Mouse (Mus musculus) testis, adult 2 months (tissue): ENCODE data around the gene Trim9. TPM values are rescaled to one million over a fixed set of nuclear protein-coding genes. Genes with fewer than 3 reads are reported as not detected.

Experiments
- H3K27ac ChIP-seq: fragments of 200-500 bp; 2 replicates; pipeline ENCODE4 v1.5.1; 2012; ENCODE audit warnings: low read depth, low read length; ENCODE audit not compliant: control insufficient read depth, insufficient read depth
- H3K27me3 ChIP-seq: fragments of 200-500 bp; 2 replicates; pipeline ENCODE4 v1.6.1; 2012; ENCODE audit warnings: mild to moderate bottlenecking, low read length, moderate library complexity; ENCODE audit not compliant: control insufficient read depth, insufficient read depth
- H3K36me3 ChIP-seq: fragments of 200-500 bp; 2 replicates; pipeline ENCODE4 v1.6.1; 2012; ENCODE audit warnings: mild to moderate bottlenecking, low read length; ENCODE audit not compliant: control insufficient read depth, insufficient read depth
- H3K4me1 ChIP-seq: fragments of 200-500 bp; 2 replicates; pipeline ENCODE4 v1.6.1; 2012; ENCODE audit warnings: low read length; ENCODE audit not compliant: control insufficient read depth, insufficient read depth
- H3K4me3 ChIP-seq: fragments of 200-500 bp; 2 replicates; pipeline ENCODE4 v1.5.1; 2012; ENCODE audit warnings: low read depth, mild to moderate bottlenecking, low read length, moderate library complexity, mixed read lengths; ENCODE audit not compliant: control insufficient read depth
- CTCF ChIP-seq: fragments of 200-500 bp; IDR thresholded peaks from 2 replicates; pipeline ENCODE4 v1.5.1; 2012; ENCODE audit warnings: low read depth, mild to moderate bottlenecking, inconsistent platforms, low read length, moderate library complexity; ENCODE audit not compliant: control insufficient read depth, insufficient read depth, insufficient replicate concordance
- POLR2A ChIP-seq: fragments of 200-500 bp; IDR thresholded peaks from 2 replicates; pipeline ENCODE4 v1.6.1; 2012; ENCODE audit warnings: low read depth, mild to moderate bottlenecking, inconsistent platforms, low read length, moderate library complexity; ENCODE audit not compliant: control insufficient read depth
- polyA plus RNA-seq: library from polyadenylated mRNA; depleted of rRNA; stranded (reverse); fragments of >200 nt; gene quantifications from 2 replicates; pipeline ENCODE4 v1.2.3, GENCODE M21; 2012

The Trim9 gene
- polyA plus RNA-seq, 1 experiment, result 0.61 TPM

DNA sequence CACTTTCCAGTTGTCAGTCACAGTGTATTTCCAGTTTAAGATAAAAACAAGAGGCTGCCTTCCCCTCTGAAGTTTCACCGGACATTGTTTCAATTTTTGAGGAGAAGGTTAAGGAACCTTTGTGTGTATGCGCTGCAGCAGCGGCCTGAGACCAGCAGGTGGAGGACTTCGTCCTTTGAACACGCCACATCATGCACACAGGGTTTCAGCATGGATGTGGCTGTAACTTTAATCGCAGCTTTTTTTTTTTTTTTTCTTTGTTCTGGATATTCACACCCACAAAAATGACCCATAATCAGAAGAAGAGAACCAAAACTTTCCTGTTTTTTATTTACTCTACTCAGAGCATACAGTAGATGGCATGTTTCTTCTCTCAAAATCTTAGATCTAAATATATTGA lies 113.0 kb downstream of the Trim9 start:
- H3K4me1 ChIP-seq, result peaks cover 4% of the 10 kb centered on the region
- H3K4me3 ChIP-seq, result no peak overlapping the region
- H3K27ac ChIP-seq, result no peak overlapping the region
- TF ChIP-seq CTCF (peak; percentile 67; the same call in 1 of the 2 replicates), POLR2A (no peak)
- H3K27me3 ChIP-seq, result no peaks in the 10 kb centered on the region
- H3K36me3 ChIP-seq, result no peaks in the 10 kb centered on the region

DNA sequence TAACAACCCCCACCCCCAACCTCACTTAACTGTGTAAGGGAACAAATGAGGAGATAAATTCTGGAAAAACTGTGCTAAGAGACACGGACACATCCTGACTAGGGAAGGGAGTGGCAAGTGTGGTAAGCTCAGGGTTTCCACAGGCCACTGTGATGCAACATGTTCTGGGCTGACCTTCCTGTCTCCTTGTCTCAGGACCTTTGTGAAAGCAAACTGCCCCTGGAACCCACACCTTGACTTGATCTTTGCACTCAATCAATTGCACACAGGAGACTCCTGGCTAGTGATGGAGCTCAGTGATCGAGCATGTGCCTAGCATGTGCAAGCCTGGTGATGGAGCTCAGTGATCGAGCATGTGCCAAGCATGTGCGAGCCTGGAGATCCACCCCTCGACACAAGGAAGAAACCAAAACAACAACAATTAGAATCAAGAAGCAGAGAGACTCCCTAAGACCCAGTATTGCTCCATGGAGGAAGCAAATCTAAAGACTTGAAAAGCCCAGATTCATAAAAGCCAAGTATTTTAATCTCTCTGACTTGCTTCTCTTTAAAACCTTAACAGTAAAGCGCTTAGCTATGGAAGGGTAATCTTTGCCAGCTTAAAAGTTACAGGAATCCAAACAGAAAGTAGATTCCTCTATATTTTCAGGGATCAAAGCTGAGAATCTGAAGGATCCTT lies 113.6 kb downstream of the Trim9 start:
- H3K4me3 ChIP-seq, result no peak overlapping the region
- no peak overlapping the region for H3K27ac ChIP-seq
- no peaks in the 10 kb centered on the region for H3K36me3 ChIP-seq
- no peak for TF ChIP-seq CTCF
- TF ChIP-seq POLR2A, result no peak
- H3K27me3 ChIP-seq, result no peaks in the 10 kb centered on the region
- H3K4me1 ChIP-seq, result peaks cover 4% of the 10 kb centered on the region

DNA sequence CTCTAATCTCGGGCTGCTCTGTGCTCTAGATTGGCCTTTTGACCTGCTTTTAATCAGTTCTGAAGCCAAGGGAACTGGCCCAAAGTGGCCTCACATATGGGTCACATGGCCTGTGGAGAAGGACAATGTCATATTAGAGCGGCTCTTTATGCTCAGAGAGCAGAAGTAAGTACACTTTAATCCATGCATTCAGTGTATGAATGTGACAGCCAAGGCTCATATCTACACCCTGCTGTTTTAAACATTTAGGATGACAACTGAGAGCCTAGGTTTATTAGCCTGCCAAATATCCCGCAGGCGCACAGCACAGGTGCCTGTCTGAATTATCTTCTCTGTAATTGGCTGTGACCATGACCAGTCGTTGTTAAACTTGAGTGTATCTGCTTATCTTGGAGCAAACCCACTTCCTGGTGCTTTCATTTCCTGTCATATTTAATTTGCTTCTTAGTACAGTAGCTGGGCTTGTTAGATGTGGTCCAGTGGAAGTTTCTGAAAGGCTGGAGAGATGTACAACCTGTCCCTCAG lies 115.3 kb downstream of the Trim9 start:
- H3K27ac ChIP-seq, result no peak overlapping the region
- no peak for TF ChIP-seq CTCF
- no peak for TF ChIP-seq POLR2A
- H3K4me3 ChIP-seq, result no peak overlapping the region
- peaks cover 11% of the 10 kb centered on the region for H3K4me1 ChIP-seq
- H3K27me3 ChIP-seq, result no peaks in the 10 kb centered on the region
- no peaks in the 10 kb centered on the region for H3K36me3 ChIP-seq

- Histone ChIP-seq H3K27me3 (no peaks in the 10 kb centered on the region), H3K4me1 (peaks cover 16% of the 10 kb centered on the region), H3K36me3 (no peaks in the 10 kb centered on the region), H3K4me3 (no peak within 1 kb of the TSS), H3K27ac (no peak within 1 kb of the TSS)
- no peak for TF ChIP-seq CTCF
- TF ChIP-seq POLR2A, result no peak
Observed at GRCm38 (mm10) chr12:70231294-70231693, 116.1 kb downstream of the Trim9 start, which contains the start of gene Pygl. Gene Pygl (minus strand): TSS chr12:70231488.

DNA sequence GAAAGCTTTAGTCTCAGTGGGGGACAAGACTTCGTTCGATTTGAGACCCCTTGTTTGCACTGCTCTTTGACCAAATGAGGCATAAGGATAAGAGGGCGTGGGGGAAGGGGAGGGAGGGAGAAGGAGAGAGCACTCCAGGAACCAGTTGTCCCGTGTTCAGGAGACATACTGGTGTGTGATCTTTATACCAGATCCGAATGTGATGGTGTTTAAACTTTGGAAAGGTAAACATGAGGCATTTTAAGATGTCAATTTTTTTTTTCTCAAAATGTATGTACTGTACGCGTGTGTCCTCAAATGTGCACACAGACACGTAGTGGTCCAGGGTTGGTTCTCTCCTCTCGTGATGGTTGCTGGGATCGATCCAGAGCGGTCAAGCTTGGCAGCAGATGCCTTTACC lies 119.3 kb downstream of the Trim9 start:
- no peaks in the 10 kb centered on the region for H3K36me3 ChIP-seq
- no peak overlapping the region for H3K4me3 ChIP-seq
- TF ChIP-seq POLR2A, result no peak
- no peak for TF ChIP-seq CTCF
- peaks cover 12% of the 10 kb centered on the region for H3K4me1 ChIP-seq
- no peak overlapping the region for H3K27ac ChIP-seq
- H3K27me3 ChIP-seq, result no peaks in the 10 kb centered on the region

DNA sequence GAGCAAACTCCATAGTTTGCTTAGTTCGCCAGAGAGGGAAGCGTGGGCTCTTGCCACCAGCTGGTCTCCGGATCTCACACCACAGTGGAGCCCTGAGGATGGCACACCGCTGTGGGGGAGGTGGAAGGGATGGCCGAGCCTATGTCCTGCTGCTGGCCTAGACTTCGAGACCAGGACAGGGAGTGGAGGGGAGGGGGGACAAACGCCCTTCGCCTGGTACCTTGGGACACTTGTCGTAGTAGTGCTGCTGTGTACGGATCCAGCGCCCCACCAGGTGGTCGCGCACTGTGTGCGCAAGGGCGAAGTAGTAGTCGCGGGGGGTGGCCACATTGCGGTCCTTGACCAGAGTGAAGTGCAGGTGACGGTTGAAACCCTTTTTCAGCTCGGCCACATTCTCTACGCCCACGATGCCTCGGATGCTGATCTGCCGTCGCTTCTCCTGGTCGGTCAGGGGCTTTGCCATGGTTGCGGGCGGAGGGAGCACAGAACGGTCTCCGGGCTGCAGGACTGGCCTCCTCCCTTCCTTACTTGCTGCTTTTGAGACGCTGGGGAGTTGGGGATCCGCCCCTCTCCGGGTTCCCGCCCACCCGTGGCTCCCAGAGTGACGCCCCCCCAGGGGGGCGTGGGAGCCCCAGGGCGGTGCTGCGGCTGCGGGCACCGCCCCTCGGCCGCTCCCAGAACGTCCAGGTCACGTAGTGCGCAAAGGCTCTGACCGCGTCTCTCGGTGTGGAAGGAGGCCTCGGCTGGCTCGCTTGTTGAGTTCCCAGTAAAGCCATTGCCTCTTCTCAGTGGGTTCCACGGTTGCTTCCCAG lies 120.1 kb downstream of the Trim9 start:
- TF ChIP-seq CTCF (no peak), POLR2A (peak; percentile 71)
- Histone ChIP-seq H3K27me3 (no peaks in the 10 kb centered on the region), H3K4me3 (peak overlapping the region; percentile 48), H3K36me3 (no peaks in the 10 kb centered on the region), H3K4me1 (peaks cover 12% of the 10 kb centered on the region), H3K27ac (no peak overlapping the region; the same call in 1 of the 2 replicates)

- H3K27ac ChIP-seq, result no peak overlapping the region
- no peaks in the 10 kb centered on the region for H3K36me3 ChIP-seq
- H3K4me1 ChIP-seq, result peaks cover 12% of the 10 kb centered on the region
- no peak overlapping the region for H3K4me3 ChIP-seq
- no peaks in the 10 kb centered on the region for H3K27me3 ChIP-seq
- TF ChIP-seq POLR2A, result no peak
- TF ChIP-seq CTCF, result no peak
Observed at GRCm38 (mm10) chr12:70226655-70227054, 120.8 kb downstream of the Trim9 start.
